Mouse (Mus musculus): ENCODE measurements around the gene Hlcs. TPM values are rescaled to one million over a fixed set of nuclear protein-coding genes. Genes with fewer than 3 reads are reported as not detected.
A peak's percentile ranks its signal among the peaks of the same experiment; 100 is the strongest.

Gene Hlcs
- total RNA-seq, 2 experiments from 2014 or later, result 4.3 to 8.2 TPM

- ATAC-seq (replicated peaks; ENCODE audit: poor library complexity), result no peak
These were observed 63.2 kb downstream of the Hlcs start for GRCm38 (mm10) chr16:94250136-94250535.

DNA sequence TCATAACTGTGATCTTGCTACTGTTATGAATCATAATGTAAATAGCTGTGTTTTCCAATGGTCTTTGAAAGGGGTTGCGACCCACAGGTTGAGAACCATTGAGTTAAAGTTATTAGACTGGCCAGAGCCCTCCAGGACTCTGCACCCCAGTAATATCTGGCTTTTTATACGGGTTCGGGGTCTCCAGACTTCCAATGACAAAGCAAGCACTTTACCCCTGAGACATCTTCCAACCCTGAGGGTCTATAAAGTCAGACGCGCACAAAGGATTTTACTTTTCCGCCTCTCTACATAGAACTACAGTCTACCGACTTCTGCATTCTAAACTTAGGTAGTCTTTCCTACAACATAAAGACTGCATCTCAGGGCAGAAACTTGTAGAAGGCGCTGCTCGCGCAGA lies 63.7 kb downstream of the Hlcs start:
- no peak for ATAC-seq (replicated peaks; ENCODE audit: poor library complexity)

- ATAC-seq (replicated peaks; ENCODE audit: poor library complexity), result no peak
These were observed 64.7 kb downstream of the Hlcs start for GRCm38 (mm10) chr16:94248721-94249120.

DNA sequence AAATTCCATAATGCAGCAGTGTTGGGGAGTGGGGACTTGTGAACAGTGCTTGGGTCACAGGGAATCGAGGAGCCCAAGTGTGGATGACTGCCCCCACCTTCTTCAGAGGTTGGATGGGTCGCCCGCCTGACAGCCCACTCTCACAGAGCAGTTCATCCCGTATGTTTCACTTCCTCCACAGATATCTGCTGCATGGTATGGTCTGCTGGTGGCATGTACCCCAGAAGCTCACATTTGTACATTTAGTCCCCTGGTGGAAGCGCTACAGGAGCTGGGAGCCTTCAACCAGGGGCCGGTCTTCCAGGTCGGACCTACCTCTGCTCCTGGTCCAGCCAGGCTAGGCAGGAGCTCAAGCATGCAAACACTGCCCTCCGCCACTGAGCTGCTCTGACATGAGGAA lies 66.4 kb downstream of the Hlcs start:
- ATAC-seq (replicated peaks; ENCODE audit: poor library complexity), result 0 out of 2 replicates have a peak, but pooled peaks have one; percentile 18

DNA sequence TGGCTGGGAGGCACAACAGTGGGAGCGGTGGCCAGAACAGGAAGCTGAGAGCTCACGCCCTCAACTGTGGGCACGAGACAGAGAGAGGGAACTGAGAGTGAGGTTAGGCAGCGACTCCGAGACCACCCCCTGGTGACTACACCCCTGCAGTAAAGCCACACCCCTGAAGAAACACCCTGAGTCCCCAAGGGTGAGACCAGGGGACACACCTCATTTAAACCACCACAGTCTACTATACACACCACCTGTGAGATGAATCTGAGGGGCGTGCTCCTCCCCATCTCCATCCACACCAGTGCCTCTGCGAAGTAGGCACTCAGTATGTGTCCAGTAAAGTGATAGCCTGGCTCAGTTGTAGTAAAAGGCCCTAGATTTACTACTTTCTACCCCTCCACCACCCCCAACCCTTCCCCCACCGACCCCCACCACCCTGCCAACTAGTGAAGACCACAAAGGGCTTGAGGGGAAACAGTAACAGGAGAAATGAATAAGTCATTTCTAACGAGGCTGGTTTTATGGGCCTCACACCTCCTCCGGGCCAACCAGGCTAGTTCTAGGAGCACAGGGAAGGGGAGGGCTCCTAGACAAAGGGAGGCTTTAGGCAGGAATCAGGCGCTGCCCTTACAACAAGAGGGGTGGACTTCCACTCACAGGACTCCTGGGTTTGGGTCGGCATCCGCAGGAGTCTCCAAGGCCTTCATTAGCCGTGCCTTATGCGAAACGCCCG lies 67.2 kb downstream of the Hlcs start:
- ATAC-seq (replicated peaks; ENCODE audit: poor library complexity), result peak; percentile 88

- peak; percentile 88 for ATAC-seq (replicated peaks; ENCODE audit: poor library complexity)
These were observed 72.2 kb downstream of the Hlcs start for GRCm38 (mm10) chr16:94241126-94241525.

GRCm38 (mm10) chr16:94240190-94240589 lies 73.2 kb downstream of the Hlcs start:
- ATAC-seq (replicated peaks; ENCODE audit: poor library complexity), result no peak

DNA sequence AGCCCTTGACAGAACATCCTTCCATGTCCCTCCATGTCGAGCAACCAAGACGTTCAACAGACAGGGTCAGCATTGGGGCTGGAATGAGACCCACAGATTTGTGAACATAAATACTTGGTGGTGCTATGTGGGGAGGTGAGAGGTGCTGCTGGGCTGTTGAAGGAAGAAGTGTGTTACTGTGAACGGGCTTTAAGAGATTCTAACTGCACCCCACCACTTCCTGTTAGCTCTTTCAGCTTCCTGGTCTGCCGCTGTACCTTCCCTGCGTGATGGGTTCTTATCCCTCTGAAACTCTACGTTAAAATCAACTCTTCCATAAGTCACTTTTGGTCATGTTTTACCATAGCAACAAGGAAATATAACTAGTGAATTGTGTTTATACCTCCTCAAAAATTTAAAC lies 73.8 kb downstream of the Hlcs start:
- no peak for ATAC-seq (replicated peaks; ENCODE audit: poor library complexity)

DNA sequence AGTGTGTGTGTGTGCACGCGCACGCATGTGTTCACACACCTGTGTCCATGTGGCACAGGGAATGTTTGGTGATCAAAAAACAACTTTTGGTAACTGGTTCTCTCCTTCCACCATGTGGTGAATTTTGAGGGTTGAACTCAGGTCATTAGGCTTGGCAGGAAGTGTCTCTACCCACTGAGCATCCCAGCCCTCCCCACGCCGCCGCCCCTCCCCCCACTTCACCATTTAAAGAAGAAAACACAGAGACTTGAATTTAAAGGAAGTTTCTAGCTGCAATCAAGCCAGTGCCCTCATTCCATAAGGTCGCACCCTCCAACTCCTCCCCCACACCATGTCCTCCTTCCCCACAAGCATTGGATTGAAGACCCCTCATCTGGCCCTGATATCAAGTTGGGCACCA lies 74.2 kb downstream of the Hlcs start:
- ATAC-seq (replicated peaks; ENCODE audit: poor library complexity), result no peak

GRCm38 (mm10) chr16:94237130-94237484 lies 76.3 kb downstream of the Hlcs start:
- ATAC-seq (replicated peaks; ENCODE audit: poor library complexity), result no peak

GRCm38 (mm10) chr16:94236226-94237129 lies 76.9 kb downstream of the Hlcs start:
- no peak for ATAC-seq (replicated peaks; ENCODE audit: poor library complexity)

GRCm38 (mm10) chr16:94235718-94236117 lies 77.7 kb downstream of the Hlcs start:
- no peak for ATAC-seq (replicated peaks; ENCODE audit: poor library complexity)

DNA sequence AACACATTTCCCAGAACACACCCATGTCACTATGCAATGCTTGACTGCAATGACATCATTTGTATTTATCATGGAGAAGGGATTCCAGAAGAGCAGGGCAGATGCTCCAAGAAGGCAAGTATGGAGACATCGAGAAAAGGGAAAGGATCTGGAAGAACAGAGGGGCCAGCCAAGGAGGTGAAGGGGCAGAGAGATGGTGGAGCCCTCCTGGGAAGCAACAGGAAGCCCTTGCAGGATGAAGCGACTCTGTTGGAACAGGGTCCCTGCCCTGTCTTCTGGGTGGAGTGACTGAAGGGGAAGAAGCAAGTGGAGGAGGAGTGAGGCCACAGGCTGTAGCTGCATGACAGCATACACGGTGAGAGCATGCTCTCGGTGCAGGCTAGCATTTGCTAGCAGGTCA lies 79.2 kb downstream of the Hlcs start:
- ATAC-seq (replicated peaks; ENCODE audit: poor library complexity), result no peak

DNA sequence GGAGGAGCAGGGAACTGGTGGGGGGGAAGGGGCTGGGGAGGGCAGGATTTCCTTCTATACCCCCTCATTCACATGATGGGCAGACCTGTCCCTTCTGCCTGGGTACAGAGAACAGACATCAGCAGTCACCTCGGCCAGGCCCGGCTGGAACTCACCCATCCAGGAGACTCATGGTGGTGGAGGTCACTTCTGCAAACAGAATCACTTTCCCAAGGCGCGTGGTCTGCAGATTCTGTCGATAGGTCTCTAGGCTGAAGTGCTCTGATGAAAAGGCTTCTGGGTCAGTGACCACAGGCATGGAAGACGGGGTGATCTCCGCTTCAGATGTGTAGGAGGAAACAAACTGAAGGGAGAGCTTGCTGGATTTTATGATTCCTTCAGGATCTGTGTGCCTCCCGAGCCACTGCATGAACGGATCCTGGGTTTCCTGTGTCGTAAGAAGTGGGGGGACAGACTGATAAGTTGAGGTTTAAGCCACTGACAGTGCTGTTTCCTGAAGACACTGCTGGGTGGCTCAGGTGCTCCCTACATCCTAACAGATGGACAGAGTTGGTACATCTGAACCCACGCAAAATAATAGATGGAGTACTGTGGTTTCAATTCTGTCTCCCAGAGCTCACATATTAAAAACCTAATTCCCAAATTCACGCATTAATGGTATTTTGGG lies 82.3 kb downstream of the Hlcs start:
- ATAC-seq (replicated peaks; ENCODE audit: poor library complexity), result peak; percentile 69

DNA sequence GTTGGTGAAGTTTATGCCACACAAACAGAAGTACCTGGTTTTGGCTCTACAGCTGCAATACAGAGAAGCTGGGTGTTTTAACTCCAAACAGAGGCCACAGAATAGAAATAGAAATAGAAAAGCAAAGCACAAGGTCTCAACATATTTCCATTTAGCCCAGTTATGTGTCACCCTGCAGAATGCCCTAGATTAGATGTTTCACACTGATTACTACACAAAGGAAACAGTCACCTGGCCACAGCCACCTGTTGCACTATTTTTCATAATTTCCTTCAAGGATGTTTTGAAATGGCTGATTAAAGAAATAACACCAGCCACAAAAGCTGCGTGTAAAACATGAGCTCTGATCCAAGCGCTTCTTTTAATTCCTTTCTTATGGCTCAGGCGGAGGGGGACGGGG lies 82.9 kb downstream of the Hlcs start:
- no peak for ATAC-seq (replicated peaks; ENCODE audit: poor library complexity)

DNA sequence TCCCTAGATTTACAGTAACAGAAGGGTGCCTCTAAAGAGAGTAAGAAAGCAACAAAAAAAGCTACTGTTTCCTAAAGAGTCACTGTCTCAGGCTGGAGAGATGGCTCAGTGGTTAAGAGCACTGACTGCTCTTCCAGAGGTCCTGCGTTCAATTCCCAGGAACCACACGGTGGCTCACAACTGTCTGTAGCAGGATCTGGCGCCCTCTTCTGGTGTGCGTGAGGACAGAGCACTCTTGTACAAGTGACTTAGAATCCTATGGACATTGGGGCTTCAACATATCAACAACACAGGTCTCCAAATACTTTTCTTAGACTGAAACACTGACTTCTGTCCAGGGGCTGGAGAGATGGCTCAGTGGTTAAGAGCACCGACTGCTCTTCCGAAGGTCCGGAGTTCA lies 83.5 kb downstream of the Hlcs start:
- ATAC-seq (replicated peaks; ENCODE audit: poor library complexity), result no peak

- no peak for ATAC-seq (replicated peaks; ENCODE audit: poor library complexity)
These were observed 84.4 kb downstream of the Hlcs start for GRCm38 (mm10) chr16:94228858-94229555.

DNA sequence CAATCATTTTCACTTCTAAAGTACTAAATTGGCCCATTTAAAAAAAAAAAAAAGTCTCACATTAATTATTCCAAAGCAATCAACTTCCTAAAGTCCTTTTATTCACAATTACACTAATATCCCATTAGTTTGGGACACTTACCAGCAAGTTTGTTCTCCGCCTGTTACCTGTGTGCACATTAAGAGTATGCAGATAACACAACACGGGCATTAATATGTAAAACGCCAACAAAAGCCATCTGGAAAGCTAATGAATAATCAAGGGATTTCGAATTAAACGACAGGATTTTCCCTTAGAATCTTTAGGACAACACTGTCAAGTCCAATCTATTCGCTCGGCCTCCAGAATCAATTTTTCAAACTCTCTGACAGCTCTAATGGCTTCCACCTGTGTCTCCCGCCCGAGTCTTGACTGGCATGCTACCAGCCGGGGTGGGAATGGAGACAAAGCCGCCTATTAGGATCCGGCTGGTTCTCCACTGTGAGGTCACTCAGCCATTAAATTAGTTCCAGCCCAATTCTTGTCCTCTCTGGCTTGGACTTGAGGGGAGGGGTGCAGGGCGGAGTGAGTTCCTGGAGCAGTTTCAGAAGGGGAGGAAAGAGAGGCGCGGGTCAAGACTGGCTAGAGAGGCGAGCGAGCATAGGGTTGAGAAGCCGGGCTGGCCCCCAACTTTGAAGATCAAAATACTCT lies 85.9 kb downstream of the Hlcs start:
- no peak for ATAC-seq (replicated peaks; ENCODE audit: poor library complexity)

- peak; percentile 57 for ATAC-seq (replicated peaks; ENCODE audit: poor library complexity)
These were observed 90.0 kb downstream of the Hlcs start for GRCm38 (mm10) chr16:94223363-94223720.

DNA sequence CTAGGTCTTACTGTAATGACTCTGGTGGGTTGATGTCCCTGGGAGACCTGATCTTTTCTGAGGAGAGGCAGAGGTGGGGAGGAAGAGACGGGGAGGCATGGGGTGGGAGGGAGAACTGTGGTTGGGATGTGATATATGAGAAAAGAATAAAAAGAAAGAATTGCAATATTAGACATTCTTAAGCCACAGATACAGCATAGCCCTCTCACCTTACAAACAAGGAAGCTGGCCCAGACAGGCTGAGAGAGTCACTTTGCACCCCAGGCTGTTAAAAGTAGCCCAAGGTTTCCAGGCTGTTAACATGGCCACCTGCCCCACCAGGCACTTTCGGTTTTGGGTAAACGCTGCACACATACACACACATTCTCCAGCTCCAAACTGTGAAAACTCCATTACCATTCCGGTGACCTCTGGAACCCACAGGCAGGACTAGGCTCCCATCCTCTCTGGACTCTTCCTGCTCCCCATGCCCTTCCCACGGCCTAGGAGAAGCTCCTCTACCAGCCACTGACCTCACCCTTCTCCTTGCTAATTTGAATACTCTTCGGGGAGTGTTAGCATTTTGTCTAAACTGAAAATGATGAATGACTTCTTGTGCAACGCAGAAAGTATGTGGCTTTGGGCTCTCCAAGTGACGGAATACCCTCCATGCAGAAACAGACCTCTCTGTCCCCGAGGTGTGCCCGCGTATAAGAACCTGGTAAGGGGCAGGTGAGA lies 90.6 kb downstream of the Hlcs start:
- ATAC-seq (replicated peaks; ENCODE audit: poor library complexity), result peak; percentile 78

Data from megakaryocyte progenitor cell, adult 5-6 weeks (primary cell).